Mouse (Mus musculus): ENCODE data around the gene Hist1h4a.
A peak's percentile ranks its signal among the peaks of the same experiment; 100 is the strongest.
"Not testable (repeated sequence)": the region's sequence is repeated elsewhere in the genome, so short reads cannot be mapped to it uniquely, and the experiment has no call there.

Gene Hist1h4a

DNA sequence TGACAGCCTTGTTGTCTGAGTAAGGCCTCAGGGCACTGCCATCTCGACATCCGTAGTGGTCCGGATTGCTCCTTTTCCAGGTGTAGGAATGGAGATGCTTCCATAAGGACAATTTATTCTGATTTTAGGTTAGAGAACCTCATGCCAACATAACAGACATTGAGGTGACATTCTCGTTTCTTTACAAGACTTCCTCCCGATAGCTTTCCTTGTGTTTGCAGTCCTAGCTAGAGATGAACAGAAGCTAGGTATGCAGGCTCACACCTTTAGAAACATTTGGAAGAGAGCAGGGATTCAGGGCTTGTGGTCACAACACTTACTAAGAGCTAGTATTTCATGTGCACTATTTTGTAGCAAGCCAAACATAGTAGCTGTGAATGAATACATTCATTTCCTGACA, 17.8 kb downstream of the Hist1h4a start:
- DNase-seq (ENCODE audit: low read depth, low spot score): peak; percentile 28

DNA sequence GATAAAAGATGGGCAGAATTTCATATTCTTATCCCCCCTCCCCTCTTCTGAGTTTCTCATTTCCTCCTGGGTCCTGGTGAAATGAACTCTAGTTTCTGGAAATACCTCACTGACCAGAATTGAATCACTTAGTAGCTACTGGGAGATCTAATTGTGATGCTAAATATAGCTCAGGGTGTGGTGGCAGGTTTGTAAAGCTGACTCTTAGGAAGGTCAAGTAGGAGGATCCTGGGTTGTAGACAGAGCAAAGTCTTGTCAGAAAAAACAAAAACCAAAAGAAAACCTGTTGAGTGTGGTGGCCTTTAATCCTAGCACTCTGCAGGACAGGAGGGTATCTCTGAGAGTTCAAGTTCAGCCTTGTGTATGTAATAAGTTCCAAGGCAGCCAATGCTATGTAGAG, 19.0 kb downstream of the Hist1h4a start:
- DNase-seq (ENCODE audit: low read depth, low spot score): peak; percentile 97

DNA sequence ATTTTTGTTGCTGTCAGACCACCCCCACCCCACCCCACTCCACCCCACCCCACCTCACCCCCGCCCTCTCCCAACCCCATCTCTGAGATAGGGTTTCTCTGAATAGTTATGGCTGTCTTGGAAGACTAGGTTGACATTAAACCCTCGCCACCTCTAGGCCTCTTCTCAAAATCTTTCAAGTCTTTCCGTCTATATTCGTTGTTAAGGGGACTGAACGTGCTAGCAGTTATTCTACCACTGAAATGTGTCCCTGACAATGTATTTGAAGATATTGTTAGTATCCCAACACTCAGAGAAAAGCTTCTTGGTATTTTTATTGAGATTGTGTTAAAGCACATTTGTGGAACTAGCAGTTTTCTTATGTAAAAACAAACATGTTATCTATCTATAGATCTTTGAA, 20.1 kb downstream of the Hist1h4a start:
- DNase-seq (ENCODE audit: low read depth, low spot score): peak; percentile 20

DNA sequence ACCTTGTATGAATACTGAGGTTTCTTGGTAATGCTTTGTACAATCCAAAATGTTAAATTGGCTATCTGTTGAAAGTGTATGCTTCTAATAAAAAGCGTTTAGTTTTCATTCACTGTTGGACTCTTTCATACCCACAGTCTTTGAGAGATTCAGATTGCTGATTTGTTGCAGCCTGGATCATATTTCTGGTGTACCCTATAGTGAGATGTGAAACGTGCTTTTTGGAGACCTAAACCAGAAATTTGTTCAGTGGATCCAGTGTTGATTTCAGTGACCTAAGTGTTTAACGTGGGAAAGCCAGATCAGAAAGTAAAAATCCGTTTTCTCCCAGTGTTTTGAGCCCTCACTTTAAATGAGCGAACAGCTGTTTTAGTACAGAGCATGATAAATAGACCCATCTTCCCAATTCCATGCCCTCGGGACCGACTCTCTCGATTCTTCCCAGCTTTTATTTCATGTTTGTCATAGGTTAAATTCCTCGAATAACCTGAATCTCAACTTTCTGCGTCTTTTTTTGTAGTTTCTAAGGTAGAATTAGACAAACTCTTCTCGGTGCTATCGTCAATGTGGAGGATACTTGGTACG, 20.7 kb downstream of the Hist1h4a start:
- peak; percentile 37 for DNase-seq (ENCODE audit: low read depth, low spot score)

- DNase-seq (ENCODE audit: low read depth, low spot score): no peak
Observed at GRCm38 (mm10) chr13:23739922-23740252, 21.1 kb downstream of the Hist1h4a start.

GRCm38 (mm10) chr13:23739069-23739921, 21.7 kb downstream of the Hist1h4a start:
- DNase-seq (ENCODE audit: low read depth, low spot score): peak; percentile 99

- DNase-seq (ENCODE audit: low read depth, low spot score): peak; percentile 94
Observed at GRCm38 (mm10) chr13:23738677-23739068, 22.4 kb downstream of the Hist1h4a start, which contains the start of gene Hist1h1c. TSS of gene Hist1h1c (plus strand) at chr13:23738808.

GRCm38 (mm10) chr13:23738041-23738440, 23.0 kb downstream of the Hist1h4a start:
- DNase-seq (ENCODE audit: low read depth, low spot score): peak; percentile 38

- no peak for DNase-seq (ENCODE audit: low read depth, low spot score)
Observed at GRCm38 (mm10) chr13:23737091-23737490, 23.9 kb downstream of the Hist1h4a start.

- peak; percentile 51 for DNase-seq (ENCODE audit: low read depth, low spot score)
Observed at GRCm38 (mm10) chr13:23732156-23732804, 28.8 kb downstream of the Hist1h4a start.

DNA sequence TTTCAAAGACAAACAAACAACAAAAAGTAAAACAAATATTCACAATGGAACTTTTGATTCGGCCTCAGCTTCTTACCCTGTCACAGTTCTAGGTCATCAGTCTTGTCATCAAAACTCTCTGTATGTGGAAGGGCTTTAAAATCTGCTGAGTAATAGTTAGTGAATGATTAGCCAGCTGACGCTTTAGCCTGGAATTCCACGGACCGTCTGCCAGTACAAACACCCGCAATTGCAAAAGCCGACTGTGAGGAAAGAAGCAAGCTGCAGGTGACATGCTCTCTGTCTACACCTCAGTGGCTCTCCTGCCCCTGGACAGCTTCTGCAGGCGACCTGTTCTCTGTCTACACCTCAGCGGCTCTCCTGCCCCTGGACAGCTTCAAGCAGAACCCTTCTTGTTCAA, 30.6 kb downstream of the Hist1h4a start:
- DNase-seq (ENCODE audit: low read depth, low spot score): no peak

DNA sequence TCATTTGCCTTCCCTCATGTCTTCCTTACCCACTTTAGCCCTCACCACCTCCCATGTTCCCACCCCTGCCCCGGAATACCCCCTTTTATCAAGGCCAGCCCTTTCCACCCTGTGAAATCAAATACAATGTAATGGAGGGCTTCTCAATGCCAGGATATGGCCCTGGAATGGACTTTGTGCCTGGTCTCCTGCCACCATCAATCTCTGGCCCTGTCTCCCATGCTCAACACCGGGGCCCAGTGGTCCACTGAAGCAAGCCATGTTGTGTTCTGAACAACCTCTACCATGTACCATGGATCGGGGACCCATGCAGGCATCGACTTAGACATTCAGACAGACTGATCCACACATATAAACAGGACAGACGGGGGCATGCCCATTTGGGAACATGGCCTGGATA, 31.3 kb downstream of the Hist1h4a start:
- no peak for DNase-seq (ENCODE audit: low read depth, low spot score)

DNA sequence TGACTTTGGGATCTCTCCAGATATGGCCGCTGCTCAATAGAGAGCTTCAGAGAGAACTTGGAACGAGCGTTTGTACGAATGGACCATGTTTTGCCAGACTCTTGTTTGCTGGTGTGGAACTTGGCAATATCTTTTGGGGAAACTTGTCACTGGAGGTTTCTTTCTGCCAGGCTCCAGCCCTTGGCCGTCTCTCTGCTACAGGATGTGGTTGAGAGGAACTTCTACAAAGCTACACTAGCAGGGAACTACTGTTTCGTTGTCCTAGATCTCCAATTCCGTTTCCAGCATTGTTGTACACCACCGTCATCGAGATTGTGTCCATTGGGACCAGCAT, 31.9 kb downstream of the Hist1h4a start:
- DNase-seq (ENCODE audit: low read depth, low spot score): no peak

DNA sequence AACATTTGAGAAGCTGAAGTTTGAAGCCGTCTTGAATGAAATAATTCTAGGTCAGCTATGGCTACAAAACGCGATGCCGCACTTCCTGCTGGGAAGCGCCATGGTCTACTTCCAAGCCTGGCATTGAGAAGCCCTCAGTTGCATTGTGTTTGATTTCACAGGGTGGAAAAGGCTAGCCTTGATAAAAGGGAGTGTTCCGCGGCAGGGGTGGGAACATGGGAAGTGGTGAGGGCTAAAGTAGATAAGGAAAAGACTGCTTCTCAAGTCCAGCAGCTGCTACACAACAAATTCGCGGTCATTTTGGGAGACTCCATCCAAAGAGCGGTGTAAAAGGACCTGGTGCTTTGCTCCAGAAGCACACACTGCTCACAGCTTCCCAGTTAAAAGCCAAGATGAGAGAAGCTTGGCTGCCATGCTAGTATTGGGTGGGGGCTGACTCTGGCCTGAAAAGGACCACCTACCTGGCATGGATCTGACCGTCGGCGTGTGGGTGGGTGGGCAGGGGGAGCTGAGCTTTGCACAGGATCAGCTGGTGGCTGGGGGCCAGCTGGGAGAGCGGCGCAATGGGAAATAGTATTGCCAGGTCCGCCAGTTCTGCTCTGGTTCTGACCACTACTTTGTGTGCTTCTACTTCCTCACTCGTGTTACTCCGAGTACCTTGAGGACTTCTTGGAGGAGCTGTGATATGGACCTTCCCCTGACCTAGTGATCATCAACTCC, 32.4 kb downstream of the Hist1h4a start:
- DNase-seq (ENCODE audit: low read depth, low spot score): no peak

GRCm38 (mm10) chr13:23725213-23725612, 35.8 kb downstream of the Hist1h4a start:
- DNase-seq (ENCODE audit: low read depth, low spot score): no peak

DNA sequence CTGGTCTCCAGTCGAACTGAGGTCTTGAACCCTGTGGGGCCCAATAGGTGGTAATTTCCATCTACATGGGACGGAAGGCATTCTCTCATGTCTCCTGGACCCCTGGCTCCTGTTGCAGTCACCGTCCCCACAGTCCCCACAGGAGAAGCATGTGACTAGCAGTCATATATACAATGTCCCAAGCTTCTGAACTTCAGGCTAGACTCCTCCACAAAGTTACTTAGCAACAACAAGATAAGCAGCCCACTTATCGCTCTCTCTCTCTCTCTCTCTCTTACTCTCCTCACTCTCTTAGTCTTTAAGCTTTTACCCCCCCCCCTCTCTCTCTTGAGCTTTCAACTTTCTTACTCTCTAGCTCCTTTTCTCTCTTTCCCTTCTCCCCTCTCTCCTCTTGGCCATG, 36.8 kb downstream of the Hist1h4a start:
- no peak for DNase-seq (ENCODE audit: low read depth, low spot score)

GRCm38 (mm10) chr13:23717593-23718245, 43.3 kb downstream of the Hist1h4a start:
- not testable (repeated sequence) for DNase-seq (ENCODE audit: low read depth, low spot score)

- DNase-seq (ENCODE audit: low read depth, low spot score): no peak
Observed at GRCm38 (mm10) chr13:23717176-23717575, 43.9 kb downstream of the Hist1h4a start.

DNA sequence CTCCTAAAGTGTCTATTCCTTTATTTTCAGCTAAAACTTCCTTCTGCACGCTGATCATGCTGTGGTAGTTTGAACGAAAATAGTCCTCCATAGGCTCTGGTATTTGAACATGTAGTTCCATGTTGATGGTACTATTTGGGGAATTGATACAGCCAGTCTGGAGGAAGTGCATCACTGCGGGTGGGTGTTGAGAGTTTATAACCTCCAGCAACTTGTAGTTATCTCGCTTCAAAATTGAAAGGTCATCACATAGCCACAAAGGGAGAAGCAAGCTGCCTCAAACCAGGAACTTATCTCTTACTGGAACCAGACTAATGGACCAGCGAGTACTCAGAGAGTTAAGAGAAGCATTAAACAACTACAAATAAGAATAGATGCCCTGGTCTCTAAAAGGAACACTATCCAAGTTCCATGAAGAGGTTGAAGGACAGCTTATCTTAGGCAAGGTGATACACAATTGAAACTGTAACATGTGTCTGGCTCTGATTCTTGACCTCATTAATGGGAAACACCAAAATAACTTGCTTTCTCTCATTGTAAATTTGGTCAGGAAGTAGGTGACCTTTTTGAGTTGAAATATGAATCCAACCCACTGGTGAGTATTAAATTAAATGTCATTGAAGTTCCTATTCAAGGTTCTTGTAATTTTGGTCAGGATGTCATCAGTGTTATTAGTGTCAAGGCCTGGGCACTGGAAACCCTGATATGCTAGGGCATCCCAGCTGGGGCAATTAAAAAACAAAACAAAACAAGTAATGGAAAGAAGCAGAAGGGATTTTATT, 44.6 kb downstream of the Hist1h4a start:
- DNase-seq (ENCODE audit: low read depth, low spot score): no peak

All from R1 (cell line).